8 mouse cellular contexts compared by ENCODE assay signal in genomic region chr1:153308179-153308914, GRCm38 (mm10). TPM values are rescaled to one million over a fixed set of nuclear protein-coding genes. Genes with fewer than 3 reads are reported as not detected.
DNase-seq lines count a peak whose midpoint lies in the region; ATAC-seq and TF ChIP-seq lines count a peak whose summit lies in the region.

No protein-coding gene starts in this region.

- intact Hi-C loops in heart, adult 2 months (cut with DNase I) = no loop called here

- WGBS in limb, embryonic 13.5 days = 57% methylated on average over 9 of the region's 9 CpGs
- 73% methylated on average over 9 of the region's 9 CpGs for WGBS in limb, embryonic 10.5 days
- WGBS in heart, adult 2 months = 6% methylated on average over 9 of the region's 9 CpGs
- 60% methylated on average over 9 of the region's 9 CpGs for WGBS in kidney, embryonic 15.5 days
- WGBS in liver, postnatal 0 days (ENCODE audit: insufficient replicate concordance) = 56% methylated on average over 9 of the region's 9 CpGs
- 47% methylated on average over 9 of the region's 9 CpGs for WGBS in stomach, embryonic 15.5 days

- no peaks in the 10 kb centered on the region for H3K27me3 ChIP-seq in limb, embryonic 13.5 days
- H3K27me3 ChIP-seq in limb, embryonic 10.5 days (ENCODE audit: low read depth, poor library complexity, severe bottlenecking) = no peaks in the 10 kb centered on the region
- no peaks in the 10 kb centered on the region for H3K27me3 ChIP-seq in heart, adult 2 months (ENCODE audit: control insufficient read depth, insufficient read depth, low read length)
- H3K27me3 ChIP-seq in kidney, embryonic 15.5 days = no peaks in the 10 kb centered on the region
- no peaks in the 10 kb centered on the region for H3K27me3 ChIP-seq in liver, postnatal 0 days (ENCODE audit: insufficient read depth, low read length)
- no peaks in the 10 kb centered on the region for H3K27me3 ChIP-seq in stomach, embryonic 15.5 days (replicated peaks)

- TF ChIP-seq POLR2A in heart, adult 2 months (IDR thresholded peaks at IDR 0.05; ENCODE audit: insufficient read depth, low read depth, low read length) = no peak

- no peak for DNase-seq in limb, embryonic 10.5 days (ENCODE audit: low spot score)
- peak; percentile 12 to 16 for DNase-seq in cerebellum, postnatal 36 days
- peak; percentile 59 to 67 for DNase-seq in heart, adult 2 months
- peak; percentile 25 for DNase-seq in liver, postnatal 0 days
- no peak for DNase-seq in T-cell, adult 2 months (ENCODE audit: low spot score)

- TF ChIP-seq CTCF in heart, adult 2 months (IDR thresholded peaks at IDR 0.05) = no peak
- TF ChIP-seq CTCF in liver, postnatal 0 days (IDR thresholded peaks at IDR 0.05; ENCODE audit: low read depth) = no peak

- no peaks in the 10 kb centered on the region for H3K36me3 ChIP-seq in limb, embryonic 13.5 days
- H3K36me3 ChIP-seq in limb, embryonic 10.5 days = peaks cover under 1% of the 10 kb centered on the region; the same call in 1 of the 2 replicates
- H3K36me3 ChIP-seq in heart, adult 2 months (ENCODE audit: control insufficient read depth, insufficient read depth, low read length) = peaks cover 34% of the 10 kb centered on the region
- no peaks in the 10 kb centered on the region for H3K36me3 ChIP-seq in kidney, embryonic 15.5 days
- H3K36me3 ChIP-seq in liver, postnatal 0 days (replicated peaks; ENCODE audit: insufficient read depth, low read length) = no peaks in the 10 kb centered on the region
- peaks cover under 1% of the 10 kb centered on the region; the same call in 1 of the 2 replicates for H3K36me3 ChIP-seq in stomach, embryonic 15.5 days

- H3K79me2 ChIP-seq in heart, adult 2 months (replicated peaks; ENCODE audit: control insufficient read depth, insufficient read depth, low read length) = peaks cover 3% of the 10 kb centered on the region

- H3K4me2 ChIP-seq in limb, embryonic 13.5 days (replicated peaks) = peak overlapping the region; percentile 28
- peak overlapping the region; percentile 8; the same call in 1 of the 2 replicates for H3K4me2 ChIP-seq in kidney, embryonic 15.5 days
- peak overlapping the region; percentile 63 for H3K4me2 ChIP-seq in liver, postnatal 0 days (ENCODE audit: low read depth, low read length)
- H3K4me2 ChIP-seq in stomach, embryonic 15.5 days = peak overlapping the region; percentile 29

- no peak for TF ChIP-seq EP300 in heart, adult 2 months (IDR thresholded peaks at IDR 0.05; ENCODE audit: insufficient read depth, low read depth, low read length)
- 0 out of 2 replicates have a peak, but pooled peaks have one; percentile 3 for TF ChIP-seq EP300 in liver, postnatal 0 days (IDR thresholded peaks at IDR 0.05; ENCODE audit: low read depth)

- peak; percentile 33; the same call in 1 of the 2 replicates for ATAC-seq in limb, embryonic 13.5 days (ENCODE audit: low FRiP score, low read depth)
- no peak; the same call in 1 of the 2 replicates for ATAC-seq in kidney, embryonic 15.5 days (replicated peaks; ENCODE audit: low FRiP score)
- peak; percentile 40 for ATAC-seq in liver, postnatal 0 days
- ATAC-seq in stomach, embryonic 15.5 days (ENCODE audit: insufficient read depth, low FRiP score, low read depth) = peak; percentile 54; the same call in 1 of the 2 replicates

- H3K9me3 ChIP-seq in limb, embryonic 13.5 days = no peaks in the 10 kb centered on the region
- H3K9me3 ChIP-seq in limb, embryonic 10.5 days (replicated peaks) = no peaks in the 10 kb centered on the region
- no peaks in the 10 kb centered on the region for H3K9me3 ChIP-seq in kidney, embryonic 15.5 days (replicated peaks)
- no peaks in the 10 kb centered on the region for H3K9me3 ChIP-seq in liver, postnatal 0 days (ENCODE audit: low read length)
- no peaks in the 10 kb centered on the region for H3K9me3 ChIP-seq in stomach, embryonic 15.5 days

- H3K4me3 ChIP-seq in limb, embryonic 13.5 days = no peak overlapping the region
- H3K4me3 ChIP-seq in limb, embryonic 10.5 days = no peak overlapping the region
- peak overlapping the region; percentile 33; the same call in 1 of the 2 replicates for H3K4me3 ChIP-seq in heart, adult 2 months
- no peak overlapping the region for H3K4me3 ChIP-seq in kidney, embryonic 15.5 days (replicated peaks)
- H3K4me3 ChIP-seq in liver, postnatal 0 days (ENCODE audit: low read depth, low read length) = peak overlapping the region; percentile 9; the same call in 1 of the 2 replicates
- no peak overlapping the region for H3K4me3 ChIP-seq in stomach, embryonic 15.5 days (replicated peaks)

- H3K9ac ChIP-seq in limb, embryonic 13.5 days = no peak overlapping the region; the same call in 1 of the 2 replicates
- H3K9ac ChIP-seq in heart, adult 2 months (ENCODE audit: low read depth, low read length) = peak overlapping the region; percentile 51
- 0 out of 2 replicates have a peak overlapping the region, but pooled peaks have one; percentile 21 for H3K9ac ChIP-seq in kidney, embryonic 15.5 days
- H3K9ac ChIP-seq in liver, postnatal 0 days (replicated peaks) = peak overlapping the region; percentile 39
- H3K9ac ChIP-seq in stomach, embryonic 15.5 days = no peak overlapping the region

- peaks cover 23% of the 10 kb centered on the region for H3K4me1 ChIP-seq in limb, embryonic 13.5 days
- H3K4me1 ChIP-seq in limb, embryonic 10.5 days = peaks cover 16% of the 10 kb centered on the region
- peaks cover 23% of the 10 kb centered on the region for H3K4me1 ChIP-seq in heart, adult 2 months (ENCODE audit: control insufficient read depth, insufficient read depth, low read length)
- peaks cover 29% of the 10 kb centered on the region for H3K4me1 ChIP-seq in kidney, embryonic 15.5 days
- H3K4me1 ChIP-seq in liver, postnatal 0 days (ENCODE audit: insufficient read depth) = peaks cover 20% of the 10 kb centered on the region
- H3K4me1 ChIP-seq in stomach, embryonic 15.5 days = peaks cover 24% of the 10 kb centered on the region

- peak overlapping the region; percentile 70; the same call in 1 of the 2 replicates for H3K27ac ChIP-seq in limb, embryonic 13.5 days
- no peak overlapping the region for H3K27ac ChIP-seq in limb, embryonic 10.5 days
- H3K27ac ChIP-seq in heart, adult 2 months = peak overlapping the region; percentile 77
- H3K27ac ChIP-seq in kidney, embryonic 15.5 days = peak overlapping the region; percentile 77
- peak overlapping the region; percentile 94 for H3K27ac ChIP-seq in liver, postnatal 0 days (ENCODE audit: low read depth)
- H3K27ac ChIP-seq in stomach, embryonic 15.5 days = peak overlapping the region; percentile 86

RNA-seq across cellular contexts. Expression of gene Lamc1, which starts 24.2 kb away (rescaled TPM):
- polyA plus RNA-seq in limb, embryonic 13.5 days (2015; fragmentation: Nextera tagmentation; extraction: Ambion mirVana) = 31.7 and 35.5 TPM in 2 replicates
- 25.4 and 25.6 TPM in 2 replicates for polyA plus RNA-seq in limb, embryonic 10.5 days (2016; fragmentation: Nextera tagmentation; extraction: Ambion mirVana)
- total RNA-seq in heart, adult 2 months (2021) = 100 to 1,000 TPM; 111 to 116 TPM
- polyA plus RNA-seq in heart, adult 2 months (2012; rRNA removed) = 103 and 138 TPM in 2 replicates
- 93.5 and 101 TPM in 2 replicates for polyA plus RNA-seq in kidney, embryonic 15.5 days (2015; fragmentation: Nextera tagmentation; extraction: Ambion mirVana)
- 9.6 and 11.5 TPM in 2 replicates for polyA plus RNA-seq in liver, postnatal 0 days (2015; fragmentation: Nextera tagmentation; extraction: Ambion mirVana)
- 62.9 and 64.0 TPM in 2 replicates for polyA plus RNA-seq in stomach, embryonic 15.5 days (2015; fragmentation: Nextera tagmentation; extraction: Ambion mirVana)

Comparison
In these comparisons a context has a peak if more than half of its experiments do, and no peak if none do; other contexts are left out.
1. H3K4me2 ChIP-seq: peak in every context shown above with its lines; median percentile 63 in liver, postnatal 0 days; 29 in stomach, embryonic 15.5 days; 28 in limb, embryonic 13.5 days; 8 in kidney, embryonic 15.5 days.
2. H3K4me3 ChIP-seq: peak in heart, adult 2 months (single experiment) and liver, postnatal 0 days (single experiment); none in limb, embryonic 13.5 days (single experiment), limb, embryonic 10.5 days (single experiment), kidney, embryonic 15.5 days (single experiment) and stomach, embryonic 15.5 days (single experiment).
3. H3K9ac ChIP-seq: peak in heart, adult 2 months (single experiment), kidney, embryonic 15.5 days (single experiment) and liver, postnatal 0 days (single experiment); none in limb, embryonic 13.5 days (single experiment) and stomach, embryonic 15.5 days (single experiment).
4. DNase-seq: peak in cerebellum, postnatal 36 days (2 of 2), heart, adult 2 months (2 of 2) and liver, postnatal 0 days (single experiment); none in limb, embryonic 10.5 days (single experiment) and T-cell, adult 2 months (single experiment).